15 mouse cellular contexts compared by ENCODE assay signal in genomic region chrX:68954687-68955086, GRCm38 (mm10).
A peak's percentile ranks its signal among the peaks of the same experiment; 100 is the strongest.
DNase-seq lines count a peak whose midpoint lies in the region; ATAC-seq and TF ChIP-seq lines count a peak whose summit lies in the region.
"Had no signal": no experiment of that assay in that cellular context is flagged by ENCODE, and none has a peak within 500 bp of the region (broad histone marks: within the 10 kb centered on the region; RNA-seq: fewer than 3 reads in every experiment).

No protein-coding gene starts in this region.

- 18% methylated on average over 1 of the region's 1 CpGs for WGBS in heart, embryonic 12.5 days
- WGBS in thymus, adult 2 months = 44% methylated on average over 1 of the region's 1 CpGs

- DNase-seq in heart, postnatal 4 days = peak; percentile 5
- peak; percentile 1 for DNase-seq in lung, postnatal 10 days
- DNase-seq in lung, postnatal 14 days = no peak
- peak; percentile 12 for DNase-seq in embryo, embryonic 10.5 days (ENCODE audit: low spot score)
- DNase-seq in retina, embryonic 14.5 days (ENCODE audit: low spot score) = peak; percentile 16
- no peak for DNase-seq in thymus, adult 2 months
- DNase-seq: adrenal gland, adult 2 months; gastrocnemius, postnatal 14 days; heart, postnatal 14 days; kidney, postnatal 36 days; right cerebral cortex, postnatal 4 days had no signal

- TF ChIP-seq CTCF in thymus, adult 2 months (IDR thresholded peaks at IDR 0.05; ENCODE audit: borderline replicate concordance, control insufficient read depth, extremely low read depth, insufficient read depth, low read length, poor library complexity) = no peak

- no peaks in the 10 kb centered on the region for H3K9me3 ChIP-seq in heart, embryonic 12.5 days (replicated peaks)
- H3K9me3 ChIP-seq: embryonic facial prominence, embryonic 12.5 days; forebrain, embryonic 12.5 days had no signal

- ATAC-seq in heart, embryonic 12.5 days (ENCODE audit: insufficient number of reproducible peaks, low FRiP score) = no peak

- no peak overlapping the region for H3K4me2 ChIP-seq in heart, embryonic 12.5 days
- H3K4me2 ChIP-seq: embryonic facial prominence, embryonic 12.5 days; forebrain, embryonic 12.5 days had no signal

- H3K27ac ChIP-seq in heart, embryonic 12.5 days (ENCODE audit: poor library complexity, severe bottlenecking) = no peak overlapping the region
- no peak overlapping the region for H3K27ac ChIP-seq in thymus, adult 2 months (ENCODE audit: control insufficient read depth, insufficient read depth, low read length)
- H3K27ac ChIP-seq: embryonic facial prominence, embryonic 12.5 days; forebrain, embryonic 12.5 days had no signal

- no peaks in the 10 kb centered on the region for H3K27me3 ChIP-seq in heart, embryonic 12.5 days (replicated peaks)
- H3K27me3 ChIP-seq in thymus, adult 2 months (ENCODE audit: control insufficient read depth, insufficient read depth, low read length) = no peaks in the 10 kb centered on the region
- H3K27me3 ChIP-seq: CH12.LX; embryonic facial prominence, embryonic 12.5 days; forebrain, embryonic 12.5 days had no signal

- no peaks in the 10 kb centered on the region for H3K4me1 ChIP-seq in heart, embryonic 12.5 days (replicated peaks)
- H3K4me1 ChIP-seq in thymus, adult 2 months (replicated peaks; ENCODE audit: control insufficient read depth, insufficient read depth, low read length) = no peaks in the 10 kb centered on the region
- H3K4me1 ChIP-seq: embryonic facial prominence, embryonic 12.5 days; forebrain, embryonic 12.5 days had no signal

- H3K36me3 ChIP-seq in heart, embryonic 12.5 days = no peaks in the 10 kb centered on the region
- no peaks in the 10 kb centered on the region for H3K36me3 ChIP-seq in thymus, adult 2 months (ENCODE audit: control insufficient read depth, insufficient read depth, low read length)
- H3K36me3 ChIP-seq: embryonic facial prominence, embryonic 12.5 days; forebrain, embryonic 12.5 days had no signal

- no peak overlapping the region for H3K9ac ChIP-seq in heart, embryonic 12.5 days
- H3K9ac ChIP-seq: embryonic facial prominence, embryonic 12.5 days; forebrain, embryonic 12.5 days had no signal

- no peak for TF ChIP-seq POLR2A in thymus, adult 2 months (IDR thresholded peaks at IDR 0.05; ENCODE audit: control insufficient read depth, extremely low read depth, insufficient read depth, low read length, poor library complexity)

- H3K4me3 ChIP-seq in heart, embryonic 12.5 days = no peak overlapping the region
- no peak overlapping the region for H3K4me3 ChIP-seq in thymus, adult 2 months (ENCODE audit: control insufficient read depth, insufficient read depth, low read length)
- H3K4me3 ChIP-seq: embryonic facial prominence, embryonic 12.5 days; forebrain, embryonic 12.5 days had no signal

Comparison
In these comparisons a context has a peak if more than half of its experiments do, and no peak if none do; other contexts are left out.
1. DNase-seq: peak in heart, postnatal 4 days (single experiment), lung, postnatal 10 days (single experiment), embryo, embryonic 10.5 days (single experiment) and retina, embryonic 14.5 days (single experiment); none in lung, postnatal 14 days (single experiment) and thymus, adult 2 months (single experiment).